Mouse (Mus musculus): ENCODE measurements around the gene Dcaf10. TPM values are rescaled to one million over a fixed set of nuclear protein-coding genes. Genes with fewer than 3 reads are reported as not detected.

The Dcaf10 gene
- polyA plus RNA-seq, 1 experiment from 2014 or later, result 10.7 TPM

GRCm38 (mm10) chr4:45426724-45427457, 85.0 kb downstream of the Dcaf10 start:
- no peak overlapping the region for H3K27ac ChIP-seq
- no peak overlapping the region for H3K4me3 ChIP-seq (replicated peaks)
- peaks cover 9% of the 10 kb centered on the region; the same call in 1 of the 2 replicates for H3K4me1 ChIP-seq
- 69% methylated on average over 13 of the region's 13 CpGs for WGBS
- H3K4me2 ChIP-seq, result no peak overlapping the region
- H3K9ac ChIP-seq, result no peak overlapping the region
- H3K36me3 ChIP-seq, result 0 out of 2 replicates have a peak, but pooled peaks cover 7% of the 10 kb centered on the region
- H3K27me3 ChIP-seq (replicated peaks), result no peaks in the 10 kb centered on the region
- no peaks in the 10 kb centered on the region for H3K9me3 ChIP-seq
- no peak for ATAC-seq (ENCODE audit: insufficient read depth, low FRiP score, low read depth)

Small RNAs within 50 kb of the gene (microRNA-seq; reads per million reads assigned to microRNA genes)
- gene Gm25692, result not detected

Other genes starting within 250 kb of the Dcaf10 start
- gene Tomm5, start 234.0 kb upstream of the Dcaf10 start, polyA plus RNA-seq (2015; fragmentation: Nextera tagmentation; extraction: Ambion mirVana), result 279 and 306 TPM in 2 replicates
- 0.74 and 0.84 TPM in 2 replicates for gene Frmpd1, start 157.2 kb upstream of the Dcaf10 start, polyA plus RNA-seq (2015; fragmentation: Nextera tagmentation; extraction: Ambion mirVana)
- 14.5 and 14.8 TPM in 2 replicates for gene Trmt10b, start 45.0 kb upstream of the Dcaf10 start, polyA plus RNA-seq (2015; fragmentation: Nextera tagmentation; extraction: Ambion mirVana)
- 81.8 and 85.5 TPM in 2 replicates for gene Exosc3, start 631 bp downstream of the Dcaf10 start, polyA plus RNA-seq (2015; fragmentation: Nextera tagmentation; extraction: Ambion mirVana)
- gene Slc25a51, start 66.7 kb downstream of the Dcaf10 start, polyA plus RNA-seq (2015; fragmentation: Nextera tagmentation; extraction: Ambion mirVana), result 60.7 and 68.7 TPM in 2 replicates
- 5.4 and 5.8 TPM in 2 replicates for gene Shb, start 190.4 kb downstream of the Dcaf10 start, polyA plus RNA-seq (2015; fragmentation: Nextera tagmentation; extraction: Ambion mirVana)